Mouse (Mus musculus) ES-Bruce4 (cell line): Measurements from ENCODE around the gene Lpar3.

Experiments used
- CTCF ChIP-seq: IDR thresholded peaks from one replicate; pipeline ENCODE4 v1.8.1; 2011; ENCODE audit warnings: low read depth, low read length
- EP300 ChIP-seq: IDR thresholded peaks from 2 replicates; pipeline ENCODE4 v1.6.1; 2011; ENCODE audit warnings: low read depth, low read length; ENCODE audit not compliant: insufficient read depth
- POLR2A ChIP-seq: IDR thresholded peaks from one replicate; pipeline ENCODE4 v1.8.1; 2011; ENCODE audit warnings: low read length; ENCODE audit not compliant: insufficient read depth

DNA sequence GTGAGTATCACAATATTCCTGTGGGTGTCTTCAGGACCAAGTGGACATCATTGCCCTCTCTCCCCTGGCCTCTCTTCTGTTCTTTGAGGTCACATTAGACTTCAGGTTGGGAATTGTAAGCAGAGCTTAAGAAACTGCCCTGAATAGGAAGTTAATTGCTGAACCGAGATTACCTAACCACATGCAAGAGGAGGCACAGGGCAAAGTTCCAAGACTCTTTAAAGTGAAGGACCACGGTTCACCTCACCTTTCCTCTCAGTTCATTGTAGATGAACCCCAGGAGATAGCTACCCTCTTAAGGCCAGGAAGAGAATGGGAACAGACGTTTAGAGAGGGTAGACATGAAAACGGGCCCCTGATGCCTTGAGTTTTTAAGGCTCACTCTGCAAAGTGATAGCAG, 3.5 kb downstream of the Lpar3 start:
- no peak for TF ChIP-seq CTCF
- no peak for TF ChIP-seq POLR2A
- TF ChIP-seq EP300 = no peak
